Mouse (Mus musculus): ENCODE data around the gene Htr6.

The Htr6 gene

GRCm38 (mm10) chr4:139086984-139087383 is 11.6 kb upstream of the Htr6 start:
- DNase-seq, result no peak

GRCm38 (mm10) chr4:139086037-139086436 is 10.7 kb upstream of the Htr6 start:
- DNase-seq, result peak; percentile 81 to 91

GRCm38 (mm10) chr4:139085337-139085736 is 10.0 kb upstream of the Htr6 start:
- DNase-seq, result no peak

- no peak for DNase-seq
Observed at GRCm38 (mm10) chr4:139082790-139083564, 7.6 kb upstream of the Htr6 start.

GRCm38 (mm10) chr4:139081270-139081931 is 6.0 kb upstream of the Htr6 start:
- DNase-seq, result no peak

GRCm38 (mm10) chr4:139080259-139080658 is 4.9 kb upstream of the Htr6 start:
- DNase-seq, result no peak

- DNase-seq, result no peak
Observed at GRCm38 (mm10) chr4:139079439-139079838, 4.1 kb upstream of the Htr6 start.

GRCm38 (mm10) chr4:139078726-139079125 is 3.4 kb upstream of the Htr6 start:
- DNase-seq, result peak in 1 of 2 experiments; percentile 63

GRCm38 (mm10) chr4:139078313-139078712 is 2.9 kb upstream of the Htr6 start:
- peak; percentile 59 to 62 for DNase-seq

GRCm38 (mm10) chr4:139075915-139076314 is 545 bp upstream of the Htr6 start:
- DNase-seq, result peak; percentile 31 to 63

- DNase-seq, result no peak
Observed at GRCm38 (mm10) chr4:139074060-139074459, 1.3 kb downstream of the Htr6 start.

- DNase-seq, result no peak
Observed at GRCm38 (mm10) chr4:139068287-139068686, 7.1 kb downstream of the Htr6 start.

- no peak for DNase-seq
Observed at GRCm38 (mm10) chr4:139064831-139065230, 10.5 kb downstream of the Htr6 start.

- peak; percentile 24 to 79 for DNase-seq
Observed at GRCm38 (mm10) chr4:139059569-139059968, 15.8 kb downstream of the Htr6 start.

GRCm38 (mm10) chr4:139058029-139058428 is 17.3 kb downstream of the Htr6 start:
- no peak for DNase-seq

GRCm38 (mm10) chr4:139057291-139057690 is 18.1 kb downstream of the Htr6 start:
- DNase-seq, result no peak

GRCm38 (mm10) chr4:139055744-139056143 is 19.6 kb downstream of the Htr6 start:
- DNase-seq, result no peak

- no peak for DNase-seq
Observed at GRCm38 (mm10) chr4:139055336-139055735, 20.0 kb downstream of the Htr6 start.

GRCm38 (mm10) chr4:139054300-139054923 is 21.0 kb downstream of the Htr6 start:
- DNase-seq, result no peak

GRCm38 (mm10) chr4:139053391-139053790 is 22.0 kb downstream of the Htr6 start:
- DNase-seq, result no peak

GRCm38 (mm10) chr4:139052796-139053195 is 22.6 kb downstream of the Htr6 start:
- DNase-seq, result no peak

- no peak for DNase-seq
Observed at GRCm38 (mm10) chr4:139048518-139048917, 26.9 kb downstream of the Htr6 start.

GRCm38 (mm10) chr4:139046354-139046753 is 29.0 kb downstream of the Htr6 start:
- DNase-seq, result no peak

GRCm38 (mm10) chr4:139044566-139044965 is 30.8 kb downstream of the Htr6 start:
- no peak for DNase-seq

All from kidney, postnatal 36 days (tissue).